Mouse (Mus musculus): ENCODE results near the gene Wipi2. TPM values are rescaled to one million over a fixed set of nuclear protein-coding genes. Genes with fewer than 3 reads are reported as not detected.

Wipi2 gene
- polyA plus RNA-seq, 1 experiment from 2014 or later = 17.6 TPM

DNA sequence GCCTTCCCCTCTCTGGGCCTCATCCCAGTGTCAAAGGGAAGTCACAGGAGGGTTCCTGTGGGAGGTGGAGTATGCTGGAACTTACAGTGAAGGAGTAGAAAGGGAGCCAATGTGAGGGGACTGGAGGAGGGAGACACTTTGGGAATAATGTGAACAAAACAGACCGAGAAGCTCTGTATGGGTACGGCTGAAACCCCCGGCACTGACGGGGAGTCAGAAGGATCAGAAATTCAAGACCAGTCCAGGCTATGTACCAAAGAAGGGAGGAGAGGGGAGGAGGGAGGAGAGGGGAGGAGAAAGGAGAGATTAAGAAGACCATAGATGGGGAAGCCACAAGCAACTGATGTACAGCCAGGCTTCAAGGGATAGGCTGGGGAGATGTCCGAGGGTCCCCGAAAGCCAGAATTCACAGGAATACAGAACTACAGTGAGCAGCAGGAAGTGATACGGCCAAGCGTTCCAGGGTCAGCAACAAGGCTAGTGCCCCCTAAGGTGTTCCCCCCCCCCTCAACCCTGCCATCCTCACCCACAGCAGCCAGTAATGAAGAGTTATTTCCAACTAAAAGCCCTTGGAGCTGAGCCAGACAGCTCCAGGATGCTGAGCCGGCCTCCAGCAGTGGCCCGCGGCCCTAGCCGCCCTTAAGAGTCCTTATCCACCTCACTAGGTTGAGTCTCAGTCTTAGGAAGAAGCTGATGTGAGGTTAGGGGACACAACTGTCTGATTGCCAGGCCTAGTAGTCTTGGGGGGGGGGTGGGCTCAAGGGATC, 65.7 kb downstream of the Wipi2 start:
- H3K27ac ChIP-seq = no peak overlapping the region
- H3K4me3 ChIP-seq (ENCODE audit: inconsistent target) = no peak overlapping the region
- no peaks in the 10 kb centered on the region for H3K79me2 ChIP-seq (ENCODE audit: inconsistent target)
- H3K36me3 ChIP-seq (ENCODE audit: inconsistent target) = no peaks in the 10 kb centered on the region
- 80% methylated on average over 12 of the region's 12 CpGs for WGBS (ENCODE audit: missing documents)

DNA sequence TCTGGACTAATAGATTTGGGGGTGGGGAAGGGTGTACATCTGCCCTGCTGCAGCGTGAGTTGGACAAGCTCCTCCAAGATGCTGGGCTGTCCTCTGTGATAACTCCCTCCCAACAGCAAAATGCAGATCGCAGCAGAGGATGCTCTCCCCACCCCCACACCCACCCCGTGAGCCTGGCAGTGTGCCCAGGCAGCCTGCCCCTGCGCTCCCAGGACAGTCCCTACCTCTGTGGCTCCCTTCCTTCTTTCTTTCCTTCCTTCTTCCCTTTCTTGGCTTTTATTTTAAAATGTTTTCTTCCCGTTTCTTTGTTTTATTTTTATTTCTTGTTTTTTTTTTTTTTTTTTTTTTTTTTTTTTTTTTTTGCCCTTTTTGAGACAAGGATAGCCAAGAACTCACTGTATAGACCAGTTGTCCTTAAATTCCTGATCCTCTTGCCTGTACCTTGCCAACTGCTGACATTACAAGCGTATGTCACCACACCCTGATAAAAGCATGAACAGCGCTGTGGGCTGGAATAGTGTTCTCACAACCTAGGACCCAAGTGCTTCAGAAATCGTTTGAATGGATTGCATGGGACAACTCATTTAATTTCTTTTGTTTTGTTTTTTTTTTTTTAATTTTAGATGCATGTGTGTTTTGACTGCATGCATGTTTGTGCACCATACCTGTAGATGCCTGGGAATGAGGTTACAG, 66.4 kb downstream of the Wipi2 start:
- WGBS (ENCODE audit: missing documents) = 49% methylated on average over 7 of the region's 8 CpGs
- H3K27ac ChIP-seq = no peak overlapping the region
- no peaks in the 10 kb centered on the region for H3K36me3 ChIP-seq (ENCODE audit: inconsistent target)
- H3K4me3 ChIP-seq (ENCODE audit: inconsistent target) = no peak overlapping the region
- no peaks in the 10 kb centered on the region for H3K79me2 ChIP-seq (ENCODE audit: inconsistent target)

DNA sequence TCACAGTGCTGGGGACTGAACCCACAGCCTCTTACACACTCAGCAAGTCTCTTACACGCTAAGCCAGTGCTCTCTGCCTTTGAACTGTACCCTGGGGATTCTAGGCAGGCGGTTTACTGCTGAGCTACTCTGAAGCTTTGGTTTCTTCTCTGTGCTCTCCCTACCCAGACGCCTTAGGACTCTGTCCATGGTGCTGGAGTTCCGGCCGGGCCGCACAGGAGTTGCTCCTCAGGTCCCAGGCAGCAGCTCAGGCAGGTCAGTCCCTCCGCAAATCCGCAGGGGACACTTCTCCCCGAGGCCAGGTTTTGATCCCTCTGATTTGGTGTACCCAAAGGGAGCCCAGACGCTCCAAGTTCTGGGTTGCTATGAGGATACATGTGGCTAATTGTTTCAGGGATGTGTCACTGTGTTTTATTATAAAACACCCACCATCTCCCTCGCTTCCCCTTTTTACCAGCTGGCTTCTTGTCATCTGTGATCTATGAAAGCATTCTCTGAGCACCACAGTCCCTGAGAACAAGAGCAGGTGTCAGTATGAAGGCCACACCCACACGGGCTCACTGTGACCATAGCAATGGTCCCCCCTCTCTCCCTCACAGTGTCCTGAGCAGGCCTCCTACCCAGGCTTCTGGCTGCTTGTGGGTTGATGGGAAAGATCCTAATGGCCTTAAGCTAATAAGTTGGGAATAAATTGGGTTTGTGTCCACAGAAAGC, 67.3 kb downstream of the Wipi2 start:
- no peaks in the 10 kb centered on the region for H3K79me2 ChIP-seq (ENCODE audit: inconsistent target)
- no peak overlapping the region for H3K4me3 ChIP-seq (ENCODE audit: inconsistent target)
- H3K27ac ChIP-seq = no peak overlapping the region
- no peaks in the 10 kb centered on the region for H3K36me3 ChIP-seq (ENCODE audit: inconsistent target)
- 4% methylated on average over 12 of the region's 12 CpGs for WGBS (ENCODE audit: missing documents)

DNA sequence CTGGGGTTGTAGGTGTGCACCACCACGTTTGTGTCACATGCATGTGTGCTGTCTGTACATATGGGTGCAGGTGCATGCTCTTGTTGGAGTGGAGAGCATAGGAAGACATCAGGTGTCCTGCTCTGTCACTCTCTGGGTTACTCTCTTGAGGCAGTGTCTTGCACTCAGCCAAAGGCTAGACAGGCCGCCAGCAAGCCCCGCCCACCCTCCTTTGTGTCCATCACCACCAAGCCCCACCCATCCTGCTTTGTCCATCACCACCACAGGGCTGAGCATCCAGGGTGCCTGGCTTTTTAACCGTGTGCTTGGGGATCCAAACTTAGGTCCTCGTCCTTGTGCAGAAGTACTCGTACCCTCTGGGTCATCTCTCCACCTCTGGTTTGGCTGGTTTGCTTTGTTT, 68.8 kb downstream of the Wipi2 start:
- no peak overlapping the region for H3K27ac ChIP-seq
- H3K4me3 ChIP-seq (ENCODE audit: inconsistent target) = no peak overlapping the region
- H3K36me3 ChIP-seq (ENCODE audit: inconsistent target) = no peaks in the 10 kb centered on the region
- WGBS (ENCODE audit: missing documents) = 43% methylated on average over 6 of the region's 6 CpGs
- no peaks in the 10 kb centered on the region for H3K79me2 ChIP-seq (ENCODE audit: inconsistent target)

DNA sequence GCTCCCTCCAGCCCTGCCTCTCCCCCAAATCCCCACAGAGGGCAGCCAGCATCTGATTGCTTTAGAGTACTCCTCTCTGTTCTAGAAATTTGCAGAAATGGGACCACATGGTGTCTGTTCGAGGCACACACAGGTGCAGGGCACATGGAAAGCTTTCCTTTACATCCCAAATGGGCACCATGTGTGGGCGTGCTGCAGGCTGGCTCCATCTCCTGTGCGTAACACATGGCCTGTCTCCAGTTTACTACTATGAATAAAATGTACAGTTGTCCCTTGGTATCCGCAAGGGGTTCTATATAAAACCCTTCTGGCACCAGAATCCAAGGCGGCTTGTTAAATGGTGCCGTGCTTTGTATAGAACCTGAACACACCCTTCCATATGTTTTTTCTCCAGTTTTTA, 69.4 kb downstream of the Wipi2 start:
- no peak overlapping the region for H3K4me3 ChIP-seq (ENCODE audit: inconsistent target)
- H3K79me2 ChIP-seq (ENCODE audit: inconsistent target) = no peaks in the 10 kb centered on the region
- 86% methylated on average over 6 of the region's 6 CpGs for WGBS (ENCODE audit: missing documents)
- no peaks in the 10 kb centered on the region for H3K36me3 ChIP-seq (ENCODE audit: inconsistent target)
- H3K27ac ChIP-seq = no peak overlapping the region

DNA sequence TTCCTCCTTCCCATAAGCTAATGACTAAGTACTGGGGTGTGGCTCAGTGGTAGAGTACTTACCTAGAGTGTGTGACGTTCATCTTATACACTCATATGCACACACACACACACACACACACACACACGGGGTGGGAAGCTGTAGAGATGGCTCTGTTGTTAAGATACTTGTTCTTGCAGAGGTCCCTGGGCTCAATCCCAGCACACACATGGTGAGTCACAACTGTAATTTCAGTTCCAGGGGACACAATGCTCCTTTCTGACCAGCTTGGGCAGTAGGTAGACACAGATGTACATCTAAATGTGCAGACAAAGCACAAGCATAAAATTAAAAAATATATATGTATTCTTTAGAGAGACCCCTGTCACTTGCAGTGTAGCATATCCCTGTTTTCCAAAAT, 70.2 kb downstream of the Wipi2 start:
- no peak overlapping the region for H3K4me3 ChIP-seq (ENCODE audit: inconsistent target)
- no peak overlapping the region for H3K27ac ChIP-seq
- 67% methylated on average over 2 of the region's 2 CpGs for WGBS (ENCODE audit: missing documents)
- no peaks in the 10 kb centered on the region for H3K36me3 ChIP-seq (ENCODE audit: inconsistent target)
- H3K79me2 ChIP-seq (ENCODE audit: inconsistent target) = no peaks in the 10 kb centered on the region

DNA sequence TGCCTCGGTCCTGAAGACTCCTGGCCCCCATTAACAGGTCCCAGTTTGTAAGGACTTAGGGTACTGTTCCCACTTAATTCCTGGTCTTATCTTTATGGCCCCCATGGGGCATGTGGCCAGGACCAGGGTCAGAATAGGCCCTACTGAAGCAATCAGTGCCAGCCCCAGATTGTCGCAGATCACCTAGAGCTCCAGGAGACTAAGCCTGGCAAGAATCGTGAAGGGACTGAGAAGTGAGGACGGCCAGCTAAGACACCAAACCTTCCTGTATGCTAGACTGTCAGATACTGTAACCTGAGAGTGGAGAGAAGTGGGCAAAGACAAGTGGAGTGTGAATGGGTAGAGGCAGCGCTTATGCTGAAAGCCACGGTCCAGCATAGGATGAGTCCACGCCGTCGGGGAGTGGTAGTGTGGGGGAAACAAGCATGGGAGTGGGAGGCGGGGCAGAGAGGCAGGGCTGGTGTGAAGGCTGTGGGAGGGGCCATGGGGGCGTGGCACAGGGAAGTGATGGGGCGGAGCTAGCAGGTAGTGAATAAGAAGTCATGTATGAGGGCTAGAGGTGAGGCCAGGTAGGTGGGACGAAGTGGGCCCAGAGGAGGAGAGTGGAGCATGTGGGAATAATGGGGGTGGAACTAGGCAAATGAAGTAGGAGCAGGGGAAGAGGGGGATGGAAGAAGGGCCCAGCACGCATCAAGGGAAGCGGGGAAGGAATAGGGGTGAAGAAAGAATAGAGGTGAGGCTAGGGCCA, 73.5 kb downstream of the Wipi2 start:
- H3K36me3 ChIP-seq (ENCODE audit: inconsistent target) = no peaks in the 10 kb centered on the region
- H3K4me3 ChIP-seq (ENCODE audit: inconsistent target) = no peak overlapping the region
- WGBS (ENCODE audit: missing documents) = 11% methylated on average over 15 of the region's 15 CpGs
- no peak overlapping the region for H3K27ac ChIP-seq
- no peaks in the 10 kb centered on the region for H3K79me2 ChIP-seq (ENCODE audit: inconsistent target)

DNA sequence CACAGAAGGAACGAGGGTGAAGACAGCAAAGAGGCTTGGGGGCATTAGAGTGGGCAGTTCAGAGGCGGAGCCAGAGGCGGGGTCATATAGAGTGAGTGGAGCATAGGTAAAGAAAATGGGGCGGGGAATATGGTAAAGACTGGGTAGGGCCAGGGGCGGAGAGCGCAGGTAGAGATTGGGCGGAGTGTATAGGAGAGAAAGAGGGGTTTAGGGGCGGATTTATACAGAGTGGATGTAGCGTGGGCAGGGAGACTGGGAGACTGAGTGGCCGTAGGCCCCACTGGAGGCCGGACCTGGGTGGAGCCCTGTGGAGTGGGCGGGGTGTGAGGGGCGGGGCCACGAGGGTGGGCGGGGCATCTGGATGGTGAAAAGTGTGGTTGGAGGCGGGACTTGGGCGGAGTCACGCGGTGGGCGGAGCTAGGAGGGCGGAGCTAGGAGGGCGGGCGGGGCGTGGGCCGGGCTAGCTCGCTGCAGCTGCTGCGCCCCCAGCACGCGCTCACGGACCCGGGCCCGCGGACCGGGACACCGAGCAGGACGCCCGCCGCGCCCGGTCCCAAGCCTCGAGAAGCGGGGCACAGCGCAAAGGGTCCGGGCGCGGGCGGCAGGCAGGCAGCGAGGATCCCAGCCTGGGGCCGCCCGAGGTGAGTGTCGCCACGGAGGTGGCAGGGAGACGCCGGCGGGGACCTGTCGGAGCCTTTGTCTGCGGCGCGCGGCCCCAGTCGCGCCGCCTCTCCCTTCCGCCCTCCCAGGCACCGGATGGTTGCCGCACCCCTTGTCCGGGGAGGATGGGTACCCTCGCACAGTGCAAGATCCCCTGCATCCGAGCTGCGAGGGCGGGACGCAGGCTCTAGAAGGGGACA, 74.4 kb downstream of the Wipi2 start:
- H3K36me3 ChIP-seq (ENCODE audit: inconsistent target) = no peaks in the 10 kb centered on the region
- H3K27ac ChIP-seq = no peak overlapping the region
- H3K79me2 ChIP-seq (ENCODE audit: inconsistent target) = no peaks in the 10 kb centered on the region
- no peak overlapping the region for H3K4me3 ChIP-seq (ENCODE audit: inconsistent target)
- WGBS (ENCODE audit: missing documents) = 3% methylated on average over 57 of the region's 72 CpGs

DNA sequence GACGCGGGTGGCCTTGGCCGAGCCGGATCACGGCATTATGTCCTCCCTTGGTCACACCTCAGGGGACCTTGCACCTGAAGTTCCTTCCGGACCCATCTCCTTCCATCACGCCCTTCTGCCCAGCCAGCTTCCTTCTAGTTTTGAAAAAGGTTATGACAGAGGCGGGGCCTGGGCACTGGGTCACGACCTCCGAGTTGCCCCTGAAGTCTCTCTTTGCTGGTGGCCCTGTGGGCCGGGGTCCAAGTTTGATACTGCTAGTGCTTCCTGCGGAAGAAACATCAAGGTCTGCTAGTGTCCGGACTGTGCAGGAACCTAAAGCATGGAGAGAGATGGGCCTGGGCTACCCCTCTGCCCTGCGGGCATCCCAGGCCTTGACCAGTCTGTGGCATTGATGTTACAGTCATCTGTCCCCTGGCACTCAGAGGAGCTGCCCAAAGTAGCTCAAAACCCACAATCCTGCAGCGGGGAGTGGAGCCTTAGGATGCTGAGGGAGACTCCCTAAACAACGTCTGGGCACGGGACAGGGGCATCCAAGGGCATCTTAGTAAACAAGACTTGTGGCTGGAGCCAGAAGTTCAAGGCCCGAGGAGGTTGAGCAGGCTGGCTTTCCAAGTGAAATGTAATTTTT, 75.1 kb downstream of the Wipi2 start:
- H3K4me3 ChIP-seq (ENCODE audit: inconsistent target) = no peak overlapping the region
- WGBS (ENCODE audit: missing documents) = 21% methylated on average over 18 of the region's 18 CpGs
- H3K27ac ChIP-seq = no peak overlapping the region
- H3K79me2 ChIP-seq (ENCODE audit: inconsistent target) = no peaks in the 10 kb centered on the region
- H3K36me3 ChIP-seq (ENCODE audit: inconsistent target) = no peaks in the 10 kb centered on the region

DNA sequence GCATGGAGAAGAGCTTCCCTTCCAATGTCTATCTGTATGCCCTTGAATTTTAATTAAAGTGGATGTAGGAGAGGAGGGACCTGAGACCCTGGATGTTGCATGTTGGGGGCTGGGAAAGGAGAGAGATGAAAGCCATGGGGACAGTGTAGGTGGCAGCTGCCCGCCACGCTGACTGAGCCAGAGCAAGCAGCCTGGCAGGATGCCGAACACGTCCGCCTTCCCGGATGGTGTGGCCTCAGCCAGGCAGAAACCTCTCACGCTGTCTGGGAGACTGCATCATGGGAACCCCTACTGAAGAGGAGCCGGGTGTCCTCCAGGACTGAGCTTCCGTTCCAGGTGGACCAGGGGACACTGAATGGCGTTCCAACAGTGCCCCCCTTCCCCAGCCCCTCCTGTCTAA, 76.1 kb downstream of the Wipi2 start:
- H3K4me3 ChIP-seq (ENCODE audit: inconsistent target) = no peak overlapping the region
- H3K36me3 ChIP-seq (ENCODE audit: inconsistent target) = no peaks in the 10 kb centered on the region
- 89% methylated on average over 8 of the region's 10 CpGs for WGBS (ENCODE audit: missing documents)
- H3K79me2 ChIP-seq (ENCODE audit: inconsistent target) = no peaks in the 10 kb centered on the region
- no peak overlapping the region for H3K27ac ChIP-seq

DNA sequence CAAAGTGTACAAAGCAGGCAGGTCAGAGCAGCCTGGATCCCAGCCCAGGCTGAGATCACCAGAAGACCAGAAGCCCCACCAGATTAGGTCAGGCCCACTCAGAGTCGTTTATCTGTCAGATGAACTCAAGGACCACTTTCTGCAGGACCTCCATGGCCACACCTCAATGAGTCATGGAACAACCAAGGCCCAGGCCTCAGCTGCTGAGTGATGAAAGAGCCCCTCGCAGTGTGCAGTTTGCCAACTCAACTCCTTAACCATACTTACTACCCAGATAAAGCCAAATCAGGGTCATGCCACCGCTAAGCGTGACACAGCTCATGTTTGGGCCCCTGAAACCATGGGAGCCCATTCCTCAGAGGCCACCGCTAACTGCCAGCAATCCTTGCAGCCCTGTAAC, 80.2 kb downstream of the Wipi2 start:
- 75% methylated on average over 5 of the region's 5 CpGs for WGBS (ENCODE audit: missing documents)
- Histone ChIP-seq H3K79me2 (ENCODE audit: inconsistent target) (no peaks in the 10 kb centered on the region), H3K4me3 (ENCODE audit: inconsistent target) (no peak overlapping the region), H3K36me3 (ENCODE audit: inconsistent target) (no peaks in the 10 kb centered on the region), H3K27ac (no peak overlapping the region)

DNA sequence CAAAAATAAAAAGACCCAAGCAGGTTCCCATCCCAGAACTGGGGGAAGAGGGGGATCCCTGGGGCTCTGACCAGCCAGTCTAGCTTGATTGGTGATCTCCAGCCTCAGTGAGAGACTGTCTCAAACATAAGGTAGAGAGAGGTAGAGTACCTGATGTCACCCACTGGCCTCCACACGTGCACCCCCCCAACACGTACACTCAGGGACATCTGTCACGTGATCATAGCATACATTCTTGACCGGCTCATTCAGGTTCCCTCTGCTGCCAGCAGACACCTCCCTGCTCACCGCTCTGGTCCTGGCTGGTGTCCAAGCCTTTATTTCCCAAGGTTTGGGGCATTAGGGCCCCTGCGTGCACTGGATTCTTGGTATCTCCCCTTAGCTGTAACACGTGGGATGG, 81.9 kb downstream of the Wipi2 start:
- WGBS (ENCODE audit: missing documents) = 78% methylated on average over 7 of the region's 7 CpGs
- Histone ChIP-seq H3K79me2 (ENCODE audit: inconsistent target) (no peaks in the 10 kb centered on the region), H3K4me3 (ENCODE audit: inconsistent target) (no peak overlapping the region), H3K27ac (no peak overlapping the region), H3K36me3 (ENCODE audit: inconsistent target) (no peaks in the 10 kb centered on the region)

DNA sequence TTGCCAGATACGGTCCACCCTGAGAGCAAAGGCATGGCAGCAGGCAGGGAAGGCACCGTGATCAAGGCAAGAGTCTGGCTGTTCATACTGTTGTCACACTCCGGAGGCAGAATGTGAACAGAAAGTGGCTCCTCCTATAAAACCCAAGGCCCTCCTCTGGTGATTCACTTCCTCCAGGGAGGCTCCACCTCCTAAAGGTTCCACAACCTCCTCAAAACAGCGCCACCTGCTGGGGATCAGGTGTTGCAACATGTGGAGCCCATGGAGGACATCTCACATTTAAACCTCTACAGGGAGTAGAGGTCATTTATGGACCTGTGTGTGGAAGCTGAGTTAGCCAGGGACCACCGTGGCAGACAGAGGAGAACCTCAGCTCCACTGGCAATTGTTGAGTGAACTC, 84.9 kb downstream of the Wipi2 start:
- WGBS (ENCODE audit: missing documents) = 84% methylated on average over 5 of the region's 5 CpGs
- no peaks in the 10 kb centered on the region for H3K79me2 ChIP-seq (ENCODE audit: inconsistent target)

More for the DNA sequence above, 84.9 kb downstream of the Wipi2 start:
- Histone ChIP-seq H3K36me3 (ENCODE audit: inconsistent target) (no peaks in the 10 kb centered on the region), H3K27ac (no peak overlapping the region), H3K4me3 (ENCODE audit: inconsistent target) (no peak overlapping the region)
